Mouse (Mus musculus) fibroblast of lung, adult 2 months (primary cell): Measurements from ENCODE around the gene Cacna1e.
A peak's percentile ranks its signal among the peaks of the same experiment; 100 is the strongest.

Source experiments
- DNase-seq: peaks from one replicate; pipeline ENCODE4 v3.0.0-alpha.2; 2011; ENCODE audit warnings: low read depth

The Cacna1e gene

GRCm38 (mm10) chr1:154783521-154783920 lies 100.8 kb downstream of the Cacna1e start:
- no peak for DNase-seq

GRCm38 (mm10) chr1:154779908-154780514 lies 104.3 kb downstream of the Cacna1e start:
- no peak for DNase-seq

- no peak for DNase-seq
These were observed 108.0 kb downstream of the Cacna1e start for GRCm38 (mm10) chr1:154776344-154776743.

DNA sequence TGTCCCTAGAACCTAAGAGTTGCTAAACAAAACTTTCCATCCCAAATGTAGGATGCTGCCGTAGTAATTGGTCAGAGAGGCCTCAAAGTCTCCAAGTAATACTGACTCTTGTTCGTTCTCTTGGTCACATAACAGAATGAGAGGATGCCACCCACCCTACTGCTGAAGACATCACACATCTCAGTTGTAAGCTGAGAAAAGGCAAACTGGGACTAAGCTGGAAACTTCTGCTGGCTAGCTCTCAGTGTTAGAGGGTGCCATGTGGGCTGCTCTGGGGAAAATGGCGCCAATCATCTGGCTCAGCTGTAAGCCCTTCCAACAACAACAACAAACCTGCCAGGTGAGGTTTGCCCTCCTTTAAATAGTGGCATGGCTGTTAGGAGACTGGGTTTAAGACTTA lies 109.8 kb downstream of the Cacna1e start:
- DNase-seq, result no peak

- DNase-seq, result no peak
These were observed 113.2 kb downstream of the Cacna1e start for GRCm38 (mm10) chr1:154771111-154771510.

- DNase-seq, result no peak
These were observed 113.8 kb downstream of the Cacna1e start for GRCm38 (mm10) chr1:154770542-154770941.

- DNase-seq, result no peak
These were observed 121.2 kb downstream of the Cacna1e start for GRCm38 (mm10) chr1:154763132-154763531.

- no peak for DNase-seq
These were observed 132.2 kb downstream of the Cacna1e start for GRCm38 (mm10) chr1:154752081-154752480.

DNA sequence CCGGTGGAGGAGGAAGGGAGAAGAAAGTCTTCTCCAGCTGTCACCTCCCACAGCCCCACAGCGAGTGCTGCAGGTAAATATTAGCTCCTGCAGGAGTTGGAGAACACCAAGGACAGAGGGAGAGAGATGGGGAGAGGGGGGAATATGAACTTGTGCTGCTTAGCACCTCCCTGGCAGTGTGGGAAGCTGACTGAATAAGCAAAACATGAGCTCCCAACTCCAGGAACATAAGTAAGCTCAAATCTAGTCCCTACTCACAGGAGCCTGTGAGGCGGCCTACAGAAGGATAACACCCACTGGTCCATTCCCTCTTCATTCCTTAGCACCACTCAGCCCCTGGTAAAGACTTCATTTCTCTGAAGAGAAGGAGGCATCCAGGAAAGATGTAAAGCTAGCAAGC lies 135.8 kb downstream of the Cacna1e start:
- no peak for DNase-seq

DNA sequence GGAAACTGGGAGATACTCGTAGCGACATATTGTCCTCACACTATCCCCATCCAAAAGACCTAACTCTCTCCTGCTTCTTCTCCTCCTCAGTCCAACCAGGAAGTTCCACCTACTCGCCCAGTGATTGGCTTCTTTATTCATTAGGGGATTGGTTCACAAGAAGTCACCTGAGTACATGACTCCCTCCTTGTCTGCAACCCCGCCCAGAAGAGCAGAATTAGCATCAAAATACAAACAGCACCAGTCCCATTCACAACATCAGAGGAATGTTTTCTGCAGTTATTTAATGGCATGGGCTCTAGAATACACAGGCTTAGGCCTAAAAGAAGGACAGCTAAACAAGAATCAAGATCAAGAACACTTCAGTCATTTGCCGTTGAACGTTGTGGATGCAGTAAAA lies 139.1 kb downstream of the Cacna1e start:
- no peak for DNase-seq

DNA sequence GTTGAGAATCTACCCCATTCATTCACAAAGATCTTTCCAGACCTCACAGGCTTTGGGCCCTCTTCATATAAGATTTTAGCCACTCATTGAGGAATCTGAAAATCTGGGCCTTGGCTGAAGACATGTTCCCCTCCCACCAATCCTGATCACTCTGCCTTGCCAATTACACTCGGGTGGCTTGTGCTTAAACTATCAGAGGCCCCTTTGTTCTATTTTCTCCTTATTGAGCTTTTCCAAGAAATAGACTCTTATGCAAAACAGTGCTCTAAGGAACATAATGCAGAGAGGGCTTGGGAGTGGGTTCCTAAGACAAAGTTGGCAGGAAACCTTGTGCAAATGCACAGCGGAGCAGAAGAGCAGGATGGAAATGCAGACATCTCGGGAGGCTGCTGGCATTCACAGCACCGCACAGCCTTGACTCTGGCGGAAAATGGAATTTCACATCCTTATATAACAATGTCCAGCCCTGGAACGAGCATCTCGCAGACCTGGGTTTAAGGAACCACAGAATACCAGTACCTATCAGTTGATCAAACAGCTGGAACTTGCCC lies 153.8 kb downstream of the Cacna1e start:
- DNase-seq, result no peak

DNA sequence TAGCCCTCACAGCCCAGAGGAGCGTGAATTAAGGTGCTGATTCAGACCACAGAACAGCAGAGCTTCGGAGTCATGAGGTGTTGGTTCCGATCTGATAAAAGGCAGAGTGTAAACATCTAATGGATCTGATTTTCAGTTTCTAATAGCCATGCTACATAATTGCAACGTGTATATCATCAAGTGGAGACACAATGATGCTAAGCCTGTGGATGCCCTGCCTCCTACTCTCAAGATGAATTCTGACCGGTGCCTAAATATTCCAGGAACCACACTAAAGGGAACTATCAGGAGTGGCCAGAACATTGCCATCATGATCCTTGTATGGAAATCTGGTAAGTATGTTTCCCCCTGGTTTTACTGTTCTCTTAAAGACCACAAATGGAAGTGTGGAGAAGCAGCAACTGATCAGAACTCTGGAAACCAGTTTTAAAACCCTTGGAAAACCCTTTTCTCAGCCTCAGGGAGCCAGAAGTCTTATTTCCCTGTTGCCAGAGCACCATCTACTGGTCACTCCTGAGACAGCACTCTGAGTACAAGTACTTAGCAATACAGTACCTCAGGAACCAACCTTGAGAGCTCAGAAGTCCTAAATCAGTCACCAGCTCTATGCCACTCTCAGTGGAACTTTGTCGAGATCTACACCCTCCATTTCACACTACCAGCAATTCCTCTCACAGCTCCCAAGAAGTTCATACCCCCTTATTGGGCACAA lies 154.9 kb downstream of the Cacna1e start:
- DNase-seq, result peak; percentile 36

DNA sequence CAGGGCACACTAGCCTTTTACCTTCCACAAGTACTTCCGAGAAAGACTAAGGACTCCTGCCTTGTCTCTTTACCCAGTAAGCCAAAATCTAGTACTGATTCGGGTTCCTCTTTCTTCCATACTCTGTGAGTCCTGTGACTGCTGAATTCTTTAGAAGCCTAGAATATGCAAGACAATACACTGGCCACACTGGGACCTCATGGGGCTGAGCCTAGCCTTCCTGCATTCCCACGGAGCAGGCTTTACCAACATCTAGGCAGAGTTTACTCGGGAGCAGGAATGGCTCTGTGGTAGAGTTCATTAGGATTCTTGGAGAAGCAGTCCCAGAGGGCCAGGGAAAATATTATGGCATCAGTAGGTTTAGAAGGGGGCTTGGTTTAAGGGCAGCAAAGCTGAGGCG lies 155.6 kb downstream of the Cacna1e start:
- DNase-seq, result no peak

DNA sequence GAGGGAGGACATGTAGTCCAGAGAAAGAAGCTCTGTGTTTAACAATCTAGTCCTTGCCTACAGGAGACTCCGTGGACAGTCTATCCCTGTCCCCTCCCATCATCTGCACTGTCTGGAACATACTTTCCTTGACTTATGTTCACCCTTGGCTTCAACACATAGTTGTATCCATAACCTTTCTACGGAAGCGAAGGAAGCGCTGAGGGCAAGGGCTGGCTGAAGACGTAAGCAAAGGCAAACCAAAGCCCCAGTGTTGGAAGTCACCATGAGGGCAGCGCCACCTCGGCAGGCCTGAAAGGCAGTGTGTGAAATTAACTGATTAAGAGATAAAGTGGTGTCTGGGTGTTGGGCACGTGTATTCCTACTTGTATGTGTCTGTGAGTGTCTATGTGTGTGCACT lies 156.6 kb downstream of the Cacna1e start:
- DNase-seq, result no peak

- DNase-seq, result no peak
These were observed 157.7 kb downstream of the Cacna1e start for GRCm38 (mm10) chr1:154726361-154727161.

GRCm38 (mm10) chr1:154725356-154726320 lies 158.7 kb downstream of the Cacna1e start:
- no peak for DNase-seq

GRCm38 (mm10) chr1:154723537-154724286 lies 160.6 kb downstream of the Cacna1e start:
- no peak for DNase-seq

- no peak for DNase-seq
These were observed 161.2 kb downstream of the Cacna1e start for GRCm38 (mm10) chr1:154723078-154723477.

DNA sequence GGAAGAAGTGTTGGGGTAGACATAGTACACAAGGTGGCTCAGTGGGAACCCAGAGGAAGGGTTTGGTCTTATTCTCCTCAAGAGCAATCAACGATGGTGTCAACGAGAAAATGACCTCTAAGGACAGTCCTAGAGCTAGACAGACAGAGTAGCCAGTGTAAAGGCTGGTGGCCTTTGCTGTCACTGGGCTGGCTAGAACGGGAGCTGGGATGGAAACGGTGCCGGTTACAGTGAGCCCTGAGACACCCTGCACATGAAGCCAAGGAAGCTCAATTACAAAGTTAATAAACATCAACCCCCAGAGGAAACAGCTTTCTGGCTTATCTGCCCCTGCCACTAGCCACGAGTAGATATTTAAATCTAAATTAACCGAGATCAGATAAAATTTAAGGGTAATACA lies 168.7 kb downstream of the Cacna1e start:
- DNase-seq, result no peak

GRCm38 (mm10) chr1:154712747-154713146 lies 171.6 kb downstream of the Cacna1e start:
- DNase-seq, result no peak
